Mouse (Mus musculus) liver (tissue): ENCODE results near the gene Rapgef5.
A peak's percentile ranks its signal among the peaks of the same experiment; 100 is the strongest.

Source experiments
- DNase-seq: peaks from one replicate; pipeline ENCODE4 v3.0.0-alpha.2; 2020; ENCODE audit warnings: mixed read lengths

The Rapgef5 gene

DNA sequence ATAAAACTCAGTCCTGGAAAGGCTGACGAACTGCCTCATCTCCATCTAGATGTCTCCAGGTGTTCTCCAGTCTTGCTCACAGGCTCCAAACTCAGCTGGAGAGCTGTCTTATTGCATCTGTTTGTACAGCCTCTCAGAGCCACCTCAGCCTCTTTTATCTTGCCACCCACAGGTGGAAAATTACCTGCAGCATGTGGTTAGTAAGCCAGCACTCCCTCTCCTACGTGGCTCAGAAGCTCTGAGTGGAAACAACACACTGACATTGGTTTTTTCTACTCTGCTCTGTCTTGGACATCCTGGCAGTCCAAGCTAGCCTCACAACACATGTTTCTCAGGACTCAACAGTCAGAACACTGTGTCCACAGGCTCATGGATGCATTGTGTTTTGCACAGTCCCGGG, 162.6 kb downstream of the Rapgef5 start:
- no peak for DNase-seq

DNA sequence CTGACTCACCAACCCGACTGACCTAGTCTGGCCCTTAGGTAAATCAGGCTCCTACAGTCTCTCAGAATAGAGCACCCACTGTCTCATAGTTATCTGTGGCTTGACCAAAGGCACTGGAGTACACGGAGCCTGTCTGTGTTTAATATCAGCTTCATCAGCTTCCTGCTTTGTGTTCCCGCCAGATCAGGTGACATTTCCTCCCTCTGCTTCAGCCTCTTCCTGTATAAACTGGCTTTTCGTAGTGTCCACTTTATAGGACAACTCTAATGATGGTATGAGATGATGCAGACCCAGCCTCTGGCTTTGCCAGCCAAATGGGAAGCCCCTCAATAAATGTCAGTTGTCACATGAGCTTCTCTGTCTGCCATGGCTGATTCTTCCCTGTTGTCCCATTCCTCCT, 163.5 kb downstream of the Rapgef5 start:
- DNase-seq: no peak

GRCm38 (mm10) chr12:117681273-117681672, 165.0 kb downstream of the Rapgef5 start:
- DNase-seq: no peak

DNA sequence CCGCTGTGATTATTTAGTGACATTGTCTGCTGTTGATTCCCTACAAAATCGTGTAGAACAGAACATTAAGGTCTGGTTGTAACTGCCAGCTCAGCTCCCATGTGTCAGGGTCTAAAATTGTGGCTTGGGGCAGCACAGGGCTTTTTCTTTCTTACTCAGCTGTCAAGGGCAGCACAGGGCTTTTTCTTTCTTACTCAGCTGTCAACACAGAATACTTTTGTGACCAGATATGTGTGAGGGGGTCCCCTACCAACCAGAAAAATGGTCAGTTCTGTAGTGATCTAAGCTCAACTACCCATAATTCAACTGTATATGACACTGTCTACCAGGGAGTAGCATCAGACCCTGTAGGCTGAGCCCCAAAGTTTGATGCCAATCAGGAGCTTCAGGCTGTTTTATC, 167.1 kb downstream of the Rapgef5 start:
- DNase-seq: no peak

GRCm38 (mm10) chr12:117683984-117684383, 167.7 kb downstream of the Rapgef5 start:
- no peak for DNase-seq

DNA sequence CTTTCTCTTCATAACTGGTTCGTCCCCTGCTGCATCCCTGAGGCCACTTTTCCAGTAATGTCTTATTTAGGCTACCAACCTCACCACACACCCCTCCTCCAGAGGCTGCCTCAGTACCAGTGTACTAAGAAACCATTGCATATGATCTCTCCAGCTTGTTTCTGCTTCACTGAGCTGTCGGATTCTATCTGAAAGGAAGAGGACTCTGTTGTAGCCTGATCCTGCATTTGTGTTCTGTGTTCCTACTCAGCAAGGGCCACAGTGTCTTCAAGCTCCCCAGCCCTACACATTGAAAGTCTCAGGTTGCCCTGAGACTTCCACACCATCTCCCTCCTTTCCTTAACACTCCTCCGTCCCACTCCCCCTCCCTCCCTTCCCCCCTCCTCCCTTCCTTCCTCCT, 168.5 kb downstream of the Rapgef5 start:
- DNase-seq: no peak

DNA sequence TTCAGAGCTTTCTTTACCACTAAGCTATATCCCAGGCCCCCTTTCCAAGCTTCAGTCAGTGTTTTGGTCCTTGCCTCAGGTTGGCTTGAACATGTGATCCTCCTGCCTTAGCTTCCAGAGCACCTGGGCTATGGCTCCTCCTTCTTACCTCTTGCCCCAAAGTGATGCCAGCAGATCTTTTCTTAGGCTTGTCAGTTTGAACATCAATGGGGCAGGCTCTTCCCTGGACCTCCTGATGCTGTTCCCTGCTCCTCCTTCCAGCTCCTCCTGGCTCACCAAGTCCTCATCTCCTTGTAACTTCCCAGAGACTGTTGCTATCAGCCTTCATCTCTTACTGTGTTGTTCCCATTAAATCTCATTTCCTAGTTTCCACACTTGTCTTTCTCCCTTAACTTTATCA, 169.1 kb downstream of the Rapgef5 start:
- no peak for DNase-seq

DNA sequence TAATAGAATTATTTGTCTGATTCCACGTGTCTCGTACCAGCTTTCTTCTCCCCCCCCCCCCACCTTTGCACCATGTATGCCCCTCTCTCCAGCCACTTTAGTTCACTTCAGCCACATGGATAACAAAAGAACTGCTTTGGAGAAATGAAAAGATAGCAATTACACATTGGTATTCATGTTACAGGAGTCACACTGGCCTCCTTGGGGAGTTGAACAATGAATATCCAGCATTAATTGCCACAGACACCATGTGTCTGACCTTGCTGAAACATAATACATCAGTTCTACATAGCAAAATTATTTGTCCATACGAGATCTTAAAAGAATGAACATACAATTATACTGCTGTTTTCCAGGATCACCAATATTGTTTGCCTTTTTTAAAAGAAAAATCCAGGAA, 170.5 kb downstream of the Rapgef5 start:
- DNase-seq: no peak

GRCm38 (mm10) chr12:117688655-117689548, 172.6 kb downstream of the Rapgef5 start:
- peak; percentile 39 for DNase-seq

GRCm38 (mm10) chr12:117691336-117691735, 175.1 kb downstream of the Rapgef5 start:
- DNase-seq: no peak

- no peak for DNase-seq
Measured at GRCm38 (mm10) chr12:117692775-117693174, 176.5 kb downstream of the Rapgef5 start.

DNA sequence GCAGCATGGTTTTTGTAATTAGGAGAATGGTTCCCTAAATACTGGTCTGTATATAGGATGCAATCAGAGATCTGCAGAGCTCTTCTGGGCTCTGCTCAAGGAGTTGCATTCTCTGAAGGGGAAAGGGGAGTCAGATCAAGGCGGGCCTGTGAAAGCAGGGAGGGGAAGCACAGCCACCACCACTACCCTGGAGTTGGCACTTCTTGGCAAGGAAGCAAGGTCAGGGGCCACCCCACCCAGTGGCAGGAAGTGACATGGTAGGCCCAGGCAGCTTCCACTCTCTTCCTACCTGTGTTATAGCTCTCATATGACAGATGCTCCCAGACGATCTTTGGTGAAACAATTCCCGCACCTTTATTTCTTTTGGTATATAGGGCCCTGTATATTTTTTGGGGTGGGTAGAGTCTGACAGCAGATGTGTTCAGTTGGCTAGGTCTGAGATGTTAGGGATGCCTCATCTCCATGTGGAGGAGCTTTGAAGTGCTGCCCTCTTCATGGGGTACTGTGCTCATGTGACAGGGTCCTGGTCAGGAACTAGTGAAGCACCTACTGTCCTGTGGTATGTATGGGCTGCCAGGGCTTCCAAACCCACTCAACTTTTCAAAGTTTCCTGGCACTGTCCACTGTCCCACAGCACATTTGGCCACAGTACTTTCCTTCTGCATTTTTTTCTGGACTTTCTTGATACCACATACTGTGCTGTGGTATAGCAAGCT, 183.8 kb downstream of the Rapgef5 start:
- DNase-seq: no peak

GRCm38 (mm10) chr12:117700927-117701326, 184.6 kb downstream of the Rapgef5 start:
- no peak for DNase-seq

DNA sequence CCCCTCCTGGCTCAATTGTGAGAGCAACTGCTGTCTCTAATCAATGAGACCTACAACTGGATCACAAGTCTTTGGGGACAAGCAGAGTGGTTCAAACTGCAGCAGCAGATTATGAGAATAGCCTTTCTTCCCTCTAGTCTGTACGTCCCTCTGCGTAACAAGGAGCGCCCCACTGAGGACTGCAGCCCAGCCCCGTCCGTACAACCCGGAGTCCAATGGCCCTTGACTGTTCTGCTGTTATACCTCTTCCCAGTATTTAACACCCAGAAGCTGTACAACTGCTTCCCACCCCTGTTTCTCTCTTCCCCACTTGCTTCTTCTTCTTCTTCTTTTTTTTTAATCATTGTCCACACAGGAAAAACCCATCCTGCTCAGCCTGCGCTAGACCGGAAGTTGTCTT, 186.0 kb downstream of the Rapgef5 start:
- DNase-seq: no peak

DNA sequence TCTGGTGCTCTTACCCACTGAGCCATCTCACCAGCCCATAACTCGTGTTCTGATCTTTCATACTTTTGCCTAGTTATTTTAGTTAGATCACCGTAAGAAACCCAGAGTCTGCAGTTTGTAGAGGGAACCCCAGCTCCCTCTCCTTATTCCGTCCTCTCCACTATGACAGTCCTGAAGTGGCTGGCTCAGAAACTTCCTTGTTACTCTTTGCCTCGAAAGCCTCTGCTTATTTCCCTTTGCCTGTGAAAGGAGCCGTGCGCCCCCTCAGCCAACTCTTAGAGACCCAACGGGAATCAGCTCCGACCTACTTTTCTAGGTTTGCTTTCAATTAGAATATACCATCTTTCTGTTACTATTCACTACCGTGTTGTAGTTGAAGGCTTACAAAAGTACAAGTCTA, 186.6 kb downstream of the Rapgef5 start:
- DNase-seq: no peak

GRCm38 (mm10) chr12:117703413-117703812, 187.1 kb downstream of the Rapgef5 start:
- no peak for DNase-seq

GRCm38 (mm10) chr12:117705308-117705707, 189.0 kb downstream of the Rapgef5 start:
- no peak for DNase-seq

DNA sequence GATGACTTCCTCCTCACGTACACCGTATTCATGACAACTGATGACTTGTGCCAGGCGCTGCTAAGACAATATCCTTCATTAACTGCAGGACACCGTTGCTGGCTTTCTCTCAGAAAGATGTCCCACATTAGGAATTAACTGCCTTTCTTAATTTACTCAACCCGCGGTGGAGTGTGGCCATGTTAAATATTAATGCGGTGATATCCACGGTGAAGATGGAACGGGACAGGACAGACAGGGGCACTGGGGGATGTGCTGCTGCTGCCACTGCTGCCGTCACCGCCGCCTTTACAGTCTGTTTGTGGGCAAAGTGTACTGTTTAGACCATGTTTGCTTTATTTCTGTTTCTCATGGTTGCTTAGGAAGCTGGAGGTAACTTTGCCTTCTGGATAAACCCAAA, 193.0 kb downstream of the Rapgef5 start:
- DNase-seq: no peak

- DNase-seq: no peak
Measured at GRCm38 (mm10) chr12:117712474-117712873, 196.2 kb downstream of the Rapgef5 start.

- DNase-seq: no peak
Measured at GRCm38 (mm10) chr12:117713616-117714015, 197.3 kb downstream of the Rapgef5 start.

DNA sequence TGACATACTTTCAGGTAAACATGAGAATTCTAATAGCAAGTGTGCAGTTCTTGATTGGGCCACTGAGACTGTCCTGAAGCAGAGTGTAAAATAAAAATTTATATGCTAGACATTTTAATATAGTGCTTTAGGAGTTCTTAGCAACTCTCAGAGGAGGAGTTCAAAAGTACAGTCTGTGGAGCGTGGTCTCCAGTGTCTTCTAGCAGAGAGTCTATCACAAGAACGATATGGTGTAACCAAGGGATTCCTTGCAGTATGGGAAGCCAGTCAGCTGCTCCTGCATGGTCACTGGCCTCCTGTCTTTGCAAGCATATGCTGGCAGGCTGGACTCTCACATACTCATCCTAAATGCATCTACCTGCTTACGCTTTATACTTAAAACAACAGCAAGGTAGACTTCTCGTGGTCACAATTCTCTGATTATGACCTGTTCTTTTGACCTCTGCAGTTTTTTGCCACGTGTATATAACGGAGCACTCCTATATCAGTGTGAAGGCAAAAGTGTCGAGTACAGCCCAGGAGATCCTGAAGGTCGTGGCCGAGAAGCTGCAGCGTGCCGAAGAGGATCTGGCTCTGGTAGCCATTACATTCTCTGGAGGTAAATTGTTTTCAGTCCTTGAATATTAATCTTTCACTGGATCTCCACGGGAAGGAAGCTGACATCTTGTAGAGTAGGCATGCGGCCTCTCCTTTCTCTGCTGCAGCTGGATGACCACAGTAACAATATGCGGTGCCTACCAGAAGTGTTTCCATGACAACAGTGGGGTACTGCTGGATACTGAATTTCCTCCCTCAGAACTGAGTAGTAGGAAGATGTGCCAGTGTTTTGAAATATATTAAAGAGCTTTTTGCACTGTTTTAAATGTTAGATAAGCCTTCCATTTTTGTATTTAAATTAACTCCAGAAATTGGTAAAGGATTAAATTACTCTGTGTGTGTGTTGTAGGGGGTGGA, 204.8 kb downstream of the Rapgef5 start:
- no peak for DNase-seq

GRCm38 (mm10) chr12:117721748-117722150, 205.5 kb downstream of the Rapgef5 start:
- no peak for DNase-seq

GRCm38 (mm10) chr12:117725011-117725410, 208.7 kb downstream of the Rapgef5 start:
- no peak for DNase-seq
